Mouse (Mus musculus): ENCODE results near the gene Iqsec1. TPM values are rescaled to one million over a fixed set of nuclear protein-coding genes. Genes with fewer than 3 reads are reported as not detected.

Iqsec1 gene
- polyA plus RNA-seq, 1 experiment from 2014 or later: 2.6 TPM

DNA sequence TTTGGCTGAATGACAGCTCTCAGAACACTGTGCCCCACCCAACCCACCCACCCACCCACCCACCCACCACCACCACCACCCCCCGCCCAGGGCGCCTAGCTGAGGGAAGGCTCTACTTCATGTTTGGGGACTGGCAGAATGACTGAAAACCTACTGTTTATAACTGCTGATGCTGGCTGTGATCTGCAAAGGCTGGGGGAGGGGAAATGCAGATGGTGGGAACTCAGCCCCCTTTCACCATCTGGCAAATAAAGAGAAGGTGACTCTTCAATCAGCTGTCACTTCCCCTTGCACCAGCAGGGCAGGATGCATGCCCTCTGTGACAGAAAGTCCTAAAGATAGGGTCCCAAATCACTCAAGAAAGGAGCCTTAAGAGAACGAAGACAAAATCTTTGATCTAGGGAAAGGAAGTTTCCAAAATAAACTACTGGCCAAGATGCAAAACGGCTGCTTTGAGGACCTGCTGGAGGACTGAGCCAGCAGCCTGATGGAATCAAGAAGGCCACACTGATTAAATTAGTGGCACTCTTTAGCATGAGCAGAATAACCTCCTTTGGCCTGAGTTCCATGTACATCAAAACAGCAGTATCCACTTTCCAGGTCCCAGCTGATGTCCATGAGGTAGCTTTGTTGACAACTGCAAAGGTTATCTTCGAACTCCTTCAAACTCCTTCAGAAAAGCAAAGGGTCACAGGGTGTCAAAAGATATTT is 67.8 kb downstream of the Iqsec1 start:
- Histone ChIP-seq H3K9me3 (replicated peaks) (no peaks in the 10 kb centered on the region), H3K4me2 (no peak overlapping the region), H3K27me3 (no peaks in the 10 kb centered on the region), H3K4me3 (replicated peaks) (no peak overlapping the region), H3K36me3 (replicated peaks) (no peaks in the 10 kb centered on the region), H3K4me1 (replicated peaks) (no peaks in the 10 kb centered on the region), H3K27ac (replicated peaks) (no peak overlapping the region), H3K9ac (no peak overlapping the region)
- 29% methylated on average over 5 of the region's 5 CpGs for WGBS (ENCODE audit: insufficient replicate concordance)
- ATAC-seq (ENCODE audit: insufficient read depth): no peak

DNA sequence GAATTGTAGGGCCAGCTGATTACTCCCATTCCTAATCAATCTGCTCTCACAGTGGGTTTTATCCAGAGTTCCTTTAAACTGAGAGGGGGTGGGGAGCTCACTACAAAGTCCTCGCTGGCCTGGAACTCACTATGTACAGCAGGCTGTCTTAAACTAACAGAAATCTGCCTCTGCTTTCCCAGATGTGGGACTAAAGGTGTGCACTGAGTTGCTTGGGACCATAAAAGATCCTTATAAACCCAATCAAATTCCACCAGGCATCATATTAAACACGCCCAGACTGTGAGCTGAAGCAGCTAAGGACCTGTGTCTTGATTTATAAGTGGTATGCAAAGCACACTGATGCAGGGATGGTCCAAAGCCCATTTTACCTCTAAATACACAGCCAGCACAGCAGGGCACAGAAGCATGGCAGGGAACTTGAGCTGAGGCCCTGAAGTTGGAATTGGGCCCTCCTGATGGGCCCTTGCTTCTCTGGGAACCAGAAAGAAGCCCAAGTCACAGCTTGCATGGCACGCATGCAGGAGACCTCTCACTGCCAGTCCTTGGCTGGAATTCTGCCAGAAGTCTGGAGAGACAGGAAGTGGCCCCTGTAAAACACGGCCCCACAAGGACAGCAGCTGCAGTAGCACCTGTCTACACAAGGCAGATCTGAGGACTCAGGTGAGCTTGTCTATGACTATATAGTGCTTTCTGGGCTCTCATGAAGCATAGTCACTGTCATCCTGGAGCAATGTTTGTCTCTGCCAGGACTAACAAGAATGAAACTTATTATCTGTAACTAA is 68.7 kb downstream of the Iqsec1 start:
- H3K27ac ChIP-seq (replicated peaks): no peak overlapping the region
- WGBS (ENCODE audit: insufficient replicate concordance): 43% methylated on average over 4 of the region's 4 CpGs
- ATAC-seq (ENCODE audit: insufficient read depth): no peak

DNA sequence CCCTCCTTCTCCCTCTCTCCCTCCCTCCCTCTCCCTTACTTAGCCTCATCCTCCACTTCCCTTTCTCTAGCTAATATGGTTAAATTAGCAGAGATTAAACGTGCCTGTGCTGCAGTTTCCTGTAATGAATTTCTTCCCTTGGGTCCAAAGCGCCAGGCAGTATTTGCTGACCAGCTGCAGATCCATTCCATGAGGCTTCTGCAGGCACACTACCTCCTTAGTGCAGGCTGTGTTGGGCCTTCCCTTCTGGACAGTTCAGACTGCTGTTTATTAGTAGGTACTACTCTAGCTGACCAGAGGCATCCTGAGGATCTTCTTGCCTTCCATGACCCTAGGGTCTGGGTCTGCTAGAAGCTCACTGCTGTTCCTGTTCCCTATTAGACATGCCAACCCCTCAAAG is 72.9 kb downstream of the Iqsec1 start:
- WGBS (ENCODE audit: insufficient replicate concordance): 29% methylated on average over 2 of the region's 2 CpGs
- H3K9ac ChIP-seq: no peak overlapping the region
- ATAC-seq (ENCODE audit: insufficient read depth): no peak
- no peaks in the 10 kb centered on the region for H3K36me3 ChIP-seq (replicated peaks)
- no peaks in the 10 kb centered on the region for H3K4me1 ChIP-seq (replicated peaks)
- no peak overlapping the region for H3K27ac ChIP-seq (replicated peaks)
- H3K27me3 ChIP-seq: no peaks in the 10 kb centered on the region
- no peak overlapping the region for H3K4me2 ChIP-seq
- H3K4me3 ChIP-seq (replicated peaks): no peak overlapping the region
- no peaks in the 10 kb centered on the region for H3K9me3 ChIP-seq (replicated peaks)

More for the DNA sequence above, 68.7 kb downstream of the Iqsec1 start:
- H3K4me3 ChIP-seq (replicated peaks): no peak overlapping the region
- no peaks in the 10 kb centered on the region for H3K36me3 ChIP-seq (replicated peaks)
- no peaks in the 10 kb centered on the region for H3K9me3 ChIP-seq (replicated peaks)
- no peak overlapping the region for H3K4me2 ChIP-seq
- no peaks in the 10 kb centered on the region for H3K4me1 ChIP-seq (replicated peaks)
- H3K9ac ChIP-seq: no peak overlapping the region
- no peaks in the 10 kb centered on the region for H3K27me3 ChIP-seq

DNA sequence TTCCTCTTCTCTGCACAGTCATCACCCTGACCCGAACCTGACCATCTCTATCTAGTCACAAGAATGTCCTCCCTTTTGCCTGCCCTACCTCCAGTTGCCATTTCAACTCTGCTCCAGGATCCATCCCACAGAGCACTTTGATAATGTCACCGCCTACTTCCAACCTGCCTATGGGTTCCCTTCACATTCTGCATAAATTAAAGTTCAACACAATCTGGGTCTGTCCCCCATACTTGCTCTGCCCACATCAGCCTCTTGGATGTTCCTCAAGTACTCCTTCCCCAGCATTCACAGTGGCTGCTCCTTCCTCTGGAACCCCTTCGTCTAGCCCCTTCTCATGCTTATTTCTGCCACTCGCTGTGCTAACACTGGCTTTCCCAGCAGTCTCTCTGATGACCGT is 74.7 kb downstream of the Iqsec1 start:
- Histone ChIP-seq H3K4me2 (no peak overlapping the region), H3K4me1 (replicated peaks) (no peaks in the 10 kb centered on the region), H3K4me3 (replicated peaks) (no peak overlapping the region), H3K36me3 (replicated peaks) (no peaks in the 10 kb centered on the region), H3K27me3 (no peaks in the 10 kb centered on the region), H3K27ac (replicated peaks) (no peak overlapping the region), H3K9ac (no peak overlapping the region), H3K9me3 (replicated peaks) (no peaks in the 10 kb centered on the region)
- ATAC-seq (ENCODE audit: insufficient read depth): no peak
- WGBS (ENCODE audit: insufficient replicate concordance): 62% methylated on average over 5 of the region's 5 CpGs

DNA sequence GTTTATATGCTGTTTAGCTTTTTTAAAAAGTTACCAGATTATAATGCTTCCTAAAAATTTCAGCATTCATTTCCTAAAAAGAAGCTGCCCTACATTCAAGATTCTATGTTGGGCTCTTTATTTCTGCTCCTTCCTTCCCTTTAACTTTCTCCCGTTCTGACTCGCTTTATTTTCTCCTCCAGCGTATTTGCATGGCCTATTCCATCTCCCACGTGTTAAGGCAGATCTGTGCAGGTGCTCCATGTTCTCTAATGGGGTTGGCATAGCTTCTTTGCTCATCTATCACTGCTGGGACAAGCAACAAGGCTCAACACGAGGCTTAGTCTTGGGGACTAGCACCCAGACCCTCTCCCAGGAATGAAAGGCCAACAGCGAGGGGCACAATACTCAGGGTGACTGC is 75.7 kb downstream of the Iqsec1 start:
- no peak for ATAC-seq (ENCODE audit: insufficient read depth)
- Histone ChIP-seq H3K27ac (replicated peaks) (no peak overlapping the region), H3K4me1 (replicated peaks) (no peaks in the 10 kb centered on the region), H3K9me3 (replicated peaks) (no peaks in the 10 kb centered on the region), H3K4me2 (no peak overlapping the region), H3K27me3 (peaks cover 3% of the 10 kb centered on the region; the same call in 1 of the 2 replicates), H3K36me3 (replicated peaks) (no peaks in the 10 kb centered on the region), H3K4me3 (replicated peaks) (no peak overlapping the region), H3K9ac (no peak overlapping the region)
- 49% methylated on average over 6 of the region's 6 CpGs for WGBS (ENCODE audit: insufficient replicate concordance)

DNA sequence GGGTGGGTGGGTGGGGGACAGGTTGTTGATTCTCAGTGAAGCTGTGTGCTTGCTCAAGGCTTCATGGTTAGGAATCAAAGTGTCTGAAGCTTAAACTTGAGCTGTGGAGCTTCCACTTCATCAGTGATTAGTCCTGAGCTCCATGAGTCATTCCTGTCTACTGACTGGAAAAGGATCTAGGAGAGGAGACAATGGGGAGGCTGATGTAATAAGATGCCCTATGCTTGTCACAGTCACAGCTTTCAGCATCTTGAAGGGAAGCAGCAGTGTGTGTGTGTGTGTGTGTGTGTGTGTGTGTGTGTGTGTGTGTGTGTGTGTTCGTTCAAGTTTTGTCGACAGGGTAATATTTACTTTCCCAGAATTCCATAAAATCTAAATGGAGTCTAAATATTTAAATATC is 84.3 kb downstream of the Iqsec1 start:
- Histone ChIP-seq H3K36me3 (replicated peaks) (no peaks in the 10 kb centered on the region), H3K4me3 (replicated peaks) (no peak overlapping the region), H3K9me3 (replicated peaks) (no peaks in the 10 kb centered on the region), H3K27ac (replicated peaks) (no peak overlapping the region), H3K27me3 (peaks cover 20% of the 10 kb centered on the region), H3K9ac (no peak overlapping the region), H3K4me1 (replicated peaks) (no peaks in the 10 kb centered on the region), H3K4me2 (no peak overlapping the region)
- ATAC-seq (ENCODE audit: insufficient read depth): no peak
- WGBS (ENCODE audit: insufficient replicate concordance): 67% methylated on average over 2 of the region's 2 CpGs

DNA sequence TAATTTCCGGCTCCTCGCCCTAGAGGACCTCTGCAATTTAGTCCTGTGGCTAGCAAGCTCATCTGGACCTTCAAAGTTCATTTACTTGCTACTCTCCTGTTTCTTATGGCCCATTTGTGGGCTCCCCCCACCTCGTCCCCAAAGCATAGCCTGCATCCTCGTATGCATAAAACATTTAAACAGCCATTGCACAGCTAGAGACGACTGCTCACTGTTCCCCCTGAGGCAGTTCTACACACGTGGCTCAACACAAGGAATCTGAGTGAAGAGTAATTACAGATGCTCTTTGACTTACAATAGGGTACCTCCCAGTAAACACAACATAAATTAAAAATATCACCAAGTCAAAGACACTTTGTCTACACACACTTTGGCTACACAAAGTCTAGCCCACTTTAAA is 88.2 kb downstream of the Iqsec1 start:
- WGBS (ENCODE audit: insufficient replicate concordance): 47% methylated on average over 6 of the region's 6 CpGs

DNA sequence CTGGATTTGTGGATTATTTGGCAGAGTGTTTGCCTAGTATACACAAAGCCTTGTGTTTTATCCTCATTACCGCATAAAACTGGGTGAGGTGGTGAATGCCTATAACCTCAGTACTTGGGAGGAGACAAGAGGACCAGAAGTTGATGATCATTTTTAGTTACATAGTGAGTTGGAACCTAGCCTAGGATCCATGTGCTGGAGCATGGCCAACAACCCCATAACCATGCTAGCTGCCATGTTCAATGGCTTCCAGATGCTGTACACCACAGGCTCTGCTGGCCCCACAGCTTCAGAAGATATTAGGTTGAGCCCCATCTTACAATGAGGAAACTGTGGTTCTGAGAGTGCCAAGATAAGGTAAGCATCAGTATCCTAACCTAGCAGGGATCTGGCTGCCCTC is 89.2 kb downstream of the Iqsec1 start:
- ATAC-seq (ENCODE audit: insufficient read depth): no peak
- Histone ChIP-seq H3K9ac (no peak overlapping the region), H3K27ac (replicated peaks) (no peak overlapping the region), H3K36me3 (replicated peaks) (no peaks in the 10 kb centered on the region), H3K4me3 (replicated peaks) (no peak overlapping the region), H3K9me3 (replicated peaks) (no peaks in the 10 kb centered on the region), H3K27me3 (no peaks in the 10 kb centered on the region), H3K4me1 (replicated peaks) (no peaks in the 10 kb centered on the region), H3K4me2 (no peak overlapping the region)
- 82% methylated on average over 1 of the region's 1 CpGs for WGBS (ENCODE audit: insufficient replicate concordance)

More for the DNA sequence above, 88.2 kb downstream of the Iqsec1 start:
- no peaks in the 10 kb centered on the region for H3K36me3 ChIP-seq (replicated peaks)
- no peak overlapping the region for H3K4me3 ChIP-seq (replicated peaks)
- no peak overlapping the region for H3K27ac ChIP-seq (replicated peaks)
- no peak overlapping the region for H3K9ac ChIP-seq
- peaks cover 9% of the 10 kb centered on the region for H3K27me3 ChIP-seq
- no peak overlapping the region for H3K4me2 ChIP-seq
- ATAC-seq (ENCODE audit: insufficient read depth): no peak
- no peaks in the 10 kb centered on the region for H3K4me1 ChIP-seq (replicated peaks)
- no peaks in the 10 kb centered on the region for H3K9me3 ChIP-seq (replicated peaks)

DNA sequence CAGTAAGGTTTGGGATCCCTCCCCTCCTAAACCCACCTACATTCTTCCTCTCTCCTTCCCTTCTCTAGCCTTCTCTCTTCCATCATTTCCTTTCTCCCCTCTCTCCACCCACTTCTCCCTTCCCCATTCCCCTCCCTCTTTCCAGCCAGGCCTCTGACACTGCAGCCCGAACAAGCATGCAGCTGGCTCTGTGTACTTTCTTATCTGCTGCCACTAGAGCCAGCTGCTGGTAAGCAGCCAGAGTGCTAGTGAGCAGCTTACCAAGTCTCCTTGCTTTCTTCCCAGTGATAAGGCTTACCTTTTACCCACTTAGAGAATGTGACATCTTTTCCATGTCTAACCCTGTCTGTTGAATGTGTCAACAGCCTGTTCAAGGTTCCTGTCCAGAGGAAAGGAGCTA is 90.4 kb downstream of the Iqsec1 start:
- no peak overlapping the region for H3K9ac ChIP-seq
- H3K4me3 ChIP-seq (replicated peaks): no peak overlapping the region
- H3K36me3 ChIP-seq (replicated peaks): no peaks in the 10 kb centered on the region
- no peak overlapping the region for H3K4me2 ChIP-seq
- WGBS (ENCODE audit: insufficient replicate concordance): 3% methylated on average over 1 of the region's 1 CpGs
- H3K4me1 ChIP-seq (replicated peaks): no peaks in the 10 kb centered on the region
- H3K9me3 ChIP-seq (replicated peaks): no peaks in the 10 kb centered on the region
- no peaks in the 10 kb centered on the region; the same call in 1 of the 2 replicates for H3K27me3 ChIP-seq
- no peak for ATAC-seq (ENCODE audit: insufficient read depth)
- no peak overlapping the region for H3K27ac ChIP-seq (replicated peaks)

DNA sequence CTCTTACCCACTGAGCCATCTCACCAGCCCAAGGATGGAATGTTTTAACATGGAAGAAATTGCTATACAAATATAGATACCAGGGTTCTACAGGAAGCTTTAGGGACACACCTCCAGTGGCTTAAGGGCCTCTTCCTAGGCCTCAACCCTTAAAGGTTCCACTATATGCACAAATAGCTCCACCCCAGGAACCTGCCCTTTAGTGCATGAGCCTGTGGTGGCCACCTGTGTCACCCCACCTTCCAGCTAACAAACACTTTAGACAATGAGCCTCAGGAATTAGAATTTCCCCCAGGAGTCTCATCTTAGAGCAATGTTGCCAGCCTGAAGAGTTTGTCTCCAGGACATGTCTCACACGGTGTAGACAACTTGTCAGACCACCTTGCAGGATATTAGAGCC is 96.1 kb downstream of the Iqsec1 start:
- Histone ChIP-seq H3K36me3 (replicated peaks) (no peaks in the 10 kb centered on the region), H3K9me3 (replicated peaks) (no peaks in the 10 kb centered on the region), H3K27ac (replicated peaks) (no peak overlapping the region), H3K27me3 (no peaks in the 10 kb centered on the region; the same call in 1 of the 2 replicates), H3K4me3 (replicated peaks) (no peak overlapping the region), H3K9ac (no peak overlapping the region), H3K4me1 (replicated peaks) (no peaks in the 10 kb centered on the region), H3K4me2 (no peak overlapping the region)
- ATAC-seq (ENCODE audit: insufficient read depth): no peak
- 60% methylated on average over 1 of the region's 1 CpGs for WGBS (ENCODE audit: insufficient replicate concordance)

DNA sequence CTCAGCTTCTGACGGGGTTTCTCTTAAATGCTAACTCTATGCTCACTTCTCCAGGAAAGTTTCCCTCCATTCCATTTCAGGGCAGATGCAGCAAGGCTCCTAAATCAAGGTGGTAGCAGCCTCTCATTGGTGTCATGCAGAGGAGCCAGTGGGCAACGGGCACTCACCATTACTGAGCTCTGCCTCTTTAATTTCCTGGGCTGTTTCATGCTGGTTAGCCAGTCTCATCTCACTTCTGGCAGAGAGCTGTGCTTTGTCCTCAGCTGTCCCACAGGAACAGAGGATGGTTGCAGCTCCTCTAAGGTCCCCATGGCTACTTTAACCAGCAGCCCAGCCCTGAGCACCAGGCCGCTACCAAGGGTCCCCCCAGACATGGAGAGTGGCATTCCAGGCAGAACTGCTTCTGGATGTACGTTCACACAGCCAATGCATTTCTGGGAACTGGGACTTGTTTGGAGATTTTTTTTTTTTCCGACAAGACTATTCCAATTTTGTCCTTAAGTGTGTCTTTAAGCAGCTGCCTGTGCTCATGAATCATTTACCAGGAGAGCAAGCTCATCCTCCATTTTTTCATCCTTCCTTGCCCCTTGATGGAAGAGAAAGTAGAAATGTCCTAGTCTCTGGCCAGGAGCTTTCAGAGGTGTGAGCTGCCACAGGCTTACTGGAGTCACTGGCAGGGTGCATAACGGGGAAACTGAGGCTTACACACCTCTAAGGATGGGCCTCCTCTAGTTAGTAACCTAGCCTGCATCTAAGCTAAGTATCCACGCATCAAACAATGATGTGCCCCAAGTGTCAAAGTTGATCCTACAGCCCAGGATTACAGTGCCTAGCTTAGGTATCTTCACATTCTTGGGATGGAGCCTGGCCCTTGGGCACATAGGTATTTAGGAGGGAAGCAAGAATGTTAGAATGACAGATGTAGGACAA is 98.9 kb downstream of the Iqsec1 start:
- Histone ChIP-seq H3K4me2 (no peak overlapping the region), H3K9ac (no peak overlapping the region), H3K4me3 (replicated peaks) (no peak overlapping the region), H3K27ac (replicated peaks) (no peak overlapping the region), H3K9me3 (replicated peaks) (no peaks in the 10 kb centered on the region), H3K4me1 (replicated peaks) (no peaks in the 10 kb centered on the region), H3K27me3 (no peaks in the 10 kb centered on the region; the same call in 1 of the 2 replicates), H3K36me3 (replicated peaks) (no peaks in the 10 kb centered on the region)
- no peak for ATAC-seq (ENCODE audit: insufficient read depth)
- 58% methylated on average over 7 of the region's 7 CpGs for WGBS (ENCODE audit: insufficient replicate concordance)

All from liver, embryonic 15.5 days (tissue).